13 mouse cellular contexts compared by ENCODE assay signal in genomic region chr12:40558600-40558999, GRCm38 (mm10).
DNase-seq lines count a peak whose midpoint lies in the region; ATAC-seq lines count a peak whose summit lies in the region.
"Had no signal": no experiment of that assay in that cellular context is flagged by ENCODE, and none has a peak within 500 bp of the region (broad histone marks: within the 10 kb centered on the region; RNA-seq: fewer than 3 reads in every experiment).

No protein-coding gene starts in this region.

- no peaks in the 10 kb centered on the region for H3K4me1 ChIP-seq in heart, embryonic 16.5 days (ENCODE audit: control insufficient read depth, insufficient read depth, low read length)
- H3K4me1 ChIP-seq in lung, embryonic 15.5 days = peaks cover 25% of the 10 kb centered on the region
- H3K4me1 ChIP-seq: midbrain, embryonic 10.5 days; neural tube, embryonic 12.5 days had no signal

- no peaks in the 10 kb centered on the region for H3K27me3 ChIP-seq in heart, embryonic 16.5 days (ENCODE audit: control insufficient read depth, insufficient read depth, low read length)
- no peaks in the 10 kb centered on the region for H3K27me3 ChIP-seq in lung, embryonic 15.5 days
- H3K27me3 ChIP-seq: neural tube, embryonic 12.5 days had no signal

- peak overlapping the region; percentile 16; the same call in 1 of the 2 replicates for H3K4me2 ChIP-seq in heart, embryonic 16.5 days (ENCODE audit: low read depth, low read length)
- H3K4me2 ChIP-seq in lung, embryonic 15.5 days = peak overlapping the region; percentile 25; the same call in 1 of the 2 replicates
- H3K4me2 ChIP-seq: neural tube, embryonic 12.5 days had no signal

- peak overlapping the region; percentile 64 for H3K27ac ChIP-seq in heart, embryonic 16.5 days (ENCODE audit: low read length)
- peak overlapping the region; percentile 79 for H3K27ac ChIP-seq in lung, embryonic 15.5 days
- H3K27ac ChIP-seq: hindbrain, postnatal 0 days; left cerebral cortex, adult 2 months; midbrain, embryonic 10.5 days; neural tube, embryonic 12.5 days had no signal

- H3K9ac ChIP-seq in heart, embryonic 16.5 days (ENCODE audit: low read length) = no peak overlapping the region
- H3K9ac ChIP-seq in lung, embryonic 15.5 days = no peak overlapping the region
- H3K9ac ChIP-seq: neural tube, embryonic 12.5 days had no signal

- no peak for ATAC-seq in heart, embryonic 16.5 days (replicated peaks; ENCODE audit: extremely low read depth, insufficient read depth, low FRiP score)
- peak; percentile 33; the same call in 1 of the 2 replicates for ATAC-seq in lung, embryonic 15.5 days (ENCODE audit: borderline replicate concordance, extremely low read depth, low FRiP score, low TSS enrichment)
- peak; percentile 74 for ATAC-seq in common myeloid progenitor, adult 5-6 weeks (replicated peaks; ENCODE audit: low read depth, poor library complexity, severe bottlenecking)
- ATAC-seq in megakaryocyte progenitor cell, adult 5-6 weeks (replicated peaks; ENCODE audit: poor library complexity) = peak; percentile 68
- ATAC-seq: hindbrain, postnatal 0 days had no signal

- H3K36me3 ChIP-seq in heart, embryonic 16.5 days (ENCODE audit: control insufficient read depth, insufficient read depth) = no peaks in the 10 kb centered on the region
- H3K36me3 ChIP-seq in lung, embryonic 15.5 days = no peaks in the 10 kb centered on the region
- H3K36me3 ChIP-seq: midbrain, embryonic 10.5 days; neural tube, embryonic 12.5 days had no signal

- no peak for DNase-seq in heart, postnatal 4 days
- DNase-seq in lung, postnatal 10 days = no peak
- no peak for DNase-seq in ovary, postnatal 14 days (ENCODE audit: low spot score)
- DNase-seq in thymus, postnatal 25 days = no peak
- DNase-seq: cerebellum, postnatal 36 days had no signal

- WGBS in heart, embryonic 16.5 days = 61% methylated on average over 3 of the region's 3 CpGs
- WGBS in lung, embryonic 15.5 days = 55% methylated on average over 3 of the region's 3 CpGs

- no peak overlapping the region for H3K4me3 ChIP-seq in heart, embryonic 16.5 days (ENCODE audit: low read length)
- no peak overlapping the region for H3K4me3 ChIP-seq in lung, embryonic 15.5 days
- H3K4me3 ChIP-seq: left cerebral cortex, adult 2 months; midbrain, embryonic 10.5 days; neural tube, embryonic 12.5 days had no signal

- no peaks in the 10 kb centered on the region for H3K9me3 ChIP-seq in heart, embryonic 16.5 days (replicated peaks; ENCODE audit: control insufficient read depth, low read length)
- no peaks in the 10 kb centered on the region for H3K9me3 ChIP-seq in lung, embryonic 15.5 days
- H3K9me3 ChIP-seq: midbrain, embryonic 10.5 days; neural tube, embryonic 12.5 days had no signal
